Mouse (Mus musculus) frontal cortex, postnatal 25 days (tissue): ENCODE measurements at regions not wholly inside any gene's neighbourhood (a gene's known extent, or its start where the extent isn't known, plus 50 kb on each side); places are given as distances from the start of the nearest gene placed in this dataset.

Source experiments
- DNase-seq, 2 experiments: peaks; one replicate each; pipeline ENCODE4 v3.0.0; 2022; ENCODE audit warnings: low spot score in 2 of 2

- no peak for DNase-seq
These were observed 113.4 kb upstream of the Hes1 start for GRCm38 (mm10) chr16:29950791-29951190.

- peak in 1 of 2 experiments; percentile 27 for DNase-seq
These were observed 109.5 kb upstream of the Hes1 start for GRCm38 (mm10) chr16:29954700-29955099.

- DNase-seq: no peak
These were observed 107.3 kb upstream of the Hes1 start for GRCm38 (mm10) chr16:29956904-29957303.

GRCm38 (mm10) chr16:29959939-29960637 is 104.1 kb upstream of the Hes1 start:
- DNase-seq: no peak

GRCm38 (mm10) chr16:29963284-29963683 is 100.9 kb upstream of the Hes1 start:
- no peak for DNase-seq

GRCm38 (mm10) chr16:29964563-29964962 is 99.6 kb upstream of the Hes1 start:
- no peak for DNase-seq

- DNase-seq: no peak
These were observed 95.4 kb upstream of the Hes1 start for GRCm38 (mm10) chr16:29968743-29969142.

GRCm38 (mm10) chr16:29972741-29973141 is 91.4 kb upstream of the Hes1 start:
- no peak for DNase-seq

GRCm38 (mm10) chr16:29973250-29973649 is 90.9 kb upstream of the Hes1 start:
- no peak for DNase-seq

- DNase-seq: no peak
These were observed 88.4 kb upstream of the Hes1 start for GRCm38 (mm10) chr16:29975800-29976199.

GRCm38 (mm10) chr16:29977011-29977410 is 87.2 kb upstream of the Hes1 start:
- DNase-seq: no peak

GRCm38 (mm10) chr16:29977711-29978110 is 86.5 kb upstream of the Hes1 start:
- DNase-seq: no peak

- DNase-seq: no peak
These were observed 85.1 kb upstream of the Hes1 start for GRCm38 (mm10) chr16:29979066-29979465.

GRCm38 (mm10) chr16:29981543-29981942 is 82.6 kb upstream of the Hes1 start:
- DNase-seq: no peak

- no peak for DNase-seq
These were observed 81.9 kb upstream of the Hes1 start for GRCm38 (mm10) chr16:29982224-29982785.

- no peak for DNase-seq
These were observed 81.0 kb upstream of the Hes1 start for GRCm38 (mm10) chr16:29983161-29983560.

GRCm38 (mm10) chr16:29985126-29985931 is 78.9 kb upstream of the Hes1 start:
- DNase-seq: no peak

- no peak for DNase-seq
These were observed 76.6 kb upstream of the Hes1 start for GRCm38 (mm10) chr16:29987595-29987994.

GRCm38 (mm10) chr16:29987999-29988398 is 76.2 kb upstream of the Hes1 start:
- no peak for DNase-seq

- no peak for DNase-seq
These were observed 74.9 kb upstream of the Hes1 start for GRCm38 (mm10) chr16:29989308-29989707.

- no peak for DNase-seq
These were observed 73.8 kb upstream of the Hes1 start for GRCm38 (mm10) chr16:29990393-29990792.

GRCm38 (mm10) chr16:29990795-29991587 is 73.2 kb upstream of the Hes1 start:
- DNase-seq: no peak
